Mouse (Mus musculus): ENCODE measurements around the gene Trim12c. TPM values are rescaled to one million over a fixed set of nuclear protein-coding genes. Genes with fewer than 3 reads are reported as not detected.

Trim12c gene
- polyA plus RNA-seq (2012; rRNA removed): 2.3 and 3.8 TPM in 2 replicates

DNA sequence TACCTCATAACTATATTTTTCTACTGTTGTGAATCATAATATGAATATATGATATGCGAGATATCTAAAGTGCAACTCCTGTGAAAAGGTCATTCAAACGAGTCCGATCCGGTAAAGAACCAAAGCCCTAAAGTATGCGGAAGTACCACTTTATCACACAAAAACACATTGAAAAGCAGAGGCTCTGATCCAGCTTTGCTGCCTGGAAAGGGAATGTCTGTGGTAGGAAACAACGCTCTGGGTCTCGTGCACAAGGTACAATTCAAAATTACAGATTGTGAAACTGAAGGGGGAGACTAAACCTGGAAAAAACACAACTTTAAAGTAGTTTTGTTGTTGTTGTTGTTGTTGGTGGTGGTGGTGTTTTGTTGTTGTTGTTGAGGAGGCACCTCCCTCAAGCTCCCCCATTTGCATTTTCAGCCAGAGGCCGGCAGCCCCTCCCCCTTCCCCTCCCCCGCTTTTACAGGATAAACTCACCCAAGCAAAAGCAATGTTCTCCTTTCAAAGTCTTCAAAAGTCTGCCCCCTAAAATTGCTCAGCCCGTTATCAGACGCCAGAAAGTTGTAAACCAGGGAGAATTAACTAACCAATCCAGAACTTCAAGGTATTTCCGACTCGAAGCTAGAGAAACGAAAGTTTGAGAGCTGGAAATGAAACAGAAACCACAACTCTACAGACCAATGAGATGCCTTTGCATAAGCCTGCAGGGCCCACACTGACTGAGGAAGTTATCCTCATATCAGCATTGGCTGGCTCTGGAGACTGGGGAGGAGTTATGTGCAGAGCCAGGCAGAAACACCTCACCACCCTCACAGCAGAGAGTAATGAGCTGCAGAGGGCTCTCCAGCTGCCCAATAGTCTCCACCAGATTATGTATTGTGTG lies at the start of gene Trim12c:
Trim12c (minus strand) TSS at position 646 of the 883 bp plus-strand sequence.

DNA sequence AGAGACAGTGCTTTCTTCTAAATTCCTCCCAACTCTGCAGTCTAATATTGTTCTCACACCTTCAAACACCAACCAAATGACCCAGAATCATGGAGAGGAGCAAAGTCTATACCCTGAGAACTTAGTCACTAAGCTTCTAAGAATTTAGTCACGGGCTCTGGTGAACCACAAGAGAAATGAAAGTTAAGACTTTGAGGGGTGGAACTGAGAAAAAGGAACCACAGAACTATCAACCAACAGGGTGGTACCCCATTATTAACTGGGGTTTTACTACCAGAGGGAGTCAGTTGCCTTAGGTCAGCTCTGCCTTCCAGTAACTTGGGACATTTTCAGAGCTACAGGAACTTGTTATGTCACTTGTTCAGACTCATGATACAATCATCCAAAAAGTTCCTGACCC lies 47.5 kb upstream of the Trim12c start, which contains the start of gene Trim30c:
Trim30c (minus strand) TSS at position 140 of the 400 bp plus-strand sequence.

DNA sequence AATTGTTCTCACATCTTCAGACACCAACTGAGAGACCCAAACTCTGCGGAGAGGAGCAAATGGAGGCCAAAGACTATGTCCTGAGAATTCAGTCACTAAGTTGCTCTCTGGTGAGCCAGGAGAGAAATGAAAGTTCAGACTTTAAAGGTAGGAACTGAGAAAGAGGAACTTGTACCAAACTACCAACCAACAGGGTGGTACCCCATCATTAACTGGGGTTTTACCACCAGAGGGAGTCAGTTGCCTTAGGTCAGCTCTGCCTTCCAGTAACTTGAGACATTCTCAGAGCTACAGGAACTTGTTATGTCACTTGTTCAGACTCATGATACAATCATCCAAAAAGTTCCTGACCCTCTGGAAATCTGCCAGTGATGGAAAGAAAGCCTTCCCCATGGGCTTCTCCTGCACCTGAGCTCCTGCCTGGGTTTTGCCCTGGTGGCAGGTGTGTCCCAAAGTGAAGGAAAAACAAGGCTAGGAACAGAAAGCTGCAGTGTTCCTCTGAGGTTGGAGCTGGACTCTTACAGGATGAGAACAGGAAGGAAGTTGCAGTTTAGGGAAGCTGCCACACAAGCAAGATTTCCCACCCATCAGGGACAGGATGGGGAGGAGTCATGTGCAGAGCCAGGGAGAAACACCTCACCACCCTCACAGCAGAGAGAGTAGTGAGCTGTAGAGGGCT lies 16.7 kb upstream of the Trim12c start, which contains the start of gene Trim30b:
Trim30b (minus strand) TSS at position 149 of the 679 bp plus-strand sequence.

DNA sequence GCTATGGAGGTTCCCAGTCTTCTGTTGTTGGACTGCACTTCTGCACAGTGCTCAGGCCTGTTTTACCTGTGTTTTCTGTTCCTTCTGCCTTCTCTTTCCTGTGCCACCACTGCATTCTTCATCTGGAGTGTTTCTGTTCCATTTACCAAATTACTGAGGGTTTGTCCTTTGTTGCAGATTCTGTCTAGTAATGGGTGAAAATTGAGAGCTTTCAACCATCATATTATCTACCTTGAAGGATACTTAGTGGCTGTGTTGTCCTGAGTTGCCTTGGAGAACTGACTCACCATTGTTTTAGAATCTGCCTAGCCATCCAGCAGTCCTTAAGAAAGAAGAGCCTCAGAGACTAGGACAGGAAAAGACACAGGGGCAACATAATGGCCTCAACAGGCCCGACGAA lies 24.0 kb downstream of the Trim12c start, which contains the start of gene Trim34b:
Trim34b (plus strand) TSS at position 301 of the 400 bp plus-strand sequence.

DNA sequence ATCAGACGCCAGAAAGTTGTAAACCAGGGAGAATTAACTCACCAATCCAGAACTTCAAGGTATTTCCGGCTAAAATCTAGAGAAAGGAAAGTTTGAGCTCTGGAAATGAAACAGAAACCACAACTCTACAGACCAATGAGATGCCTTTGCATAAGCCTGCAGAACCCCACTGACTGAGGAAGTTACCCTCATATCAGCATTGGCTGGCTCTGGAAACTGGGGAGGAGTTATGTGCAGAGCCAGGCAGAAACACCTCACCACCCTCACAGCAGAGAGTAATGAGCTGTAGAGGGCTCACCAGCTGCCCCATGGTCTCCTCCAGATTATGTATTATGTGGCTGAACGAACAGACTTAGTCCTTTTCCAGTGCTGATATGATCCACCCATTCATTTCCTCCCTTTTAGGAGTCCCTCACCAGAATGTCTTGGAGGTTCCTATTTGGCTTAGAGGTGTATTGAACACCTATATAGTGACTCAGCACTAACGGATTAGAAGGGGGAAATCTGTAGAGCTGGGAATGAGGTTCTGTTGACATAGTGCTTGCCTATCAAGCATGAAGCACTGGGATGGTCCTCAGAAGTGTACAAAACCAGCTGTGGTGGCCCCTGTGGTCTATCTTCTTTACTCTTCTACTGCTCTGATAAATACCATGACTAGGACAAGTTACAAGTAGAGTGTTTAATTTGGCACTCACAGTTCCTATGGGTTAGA lies 37.6 kb downstream of the Trim12c start, which contains the start of gene Trim12a:
Trim12a (minus strand) TSS at position 98 of the 712 bp plus-strand sequence.

Other genes with a start within 250 kb of the Trim12c start
- not detected in 2 replicates for gene Olfr646, start 248.5 kb downstream of the Trim12c start, polyA plus RNA-seq (2012; rRNA removed)
- not detected in 2 replicates for gene Ubqln5, start 223.5 kb downstream of the Trim12c start, polyA plus RNA-seq (2012; rRNA removed)
- not detected in 2 replicates for gene Olfr643, start 216.0 kb downstream of the Trim12c start, polyA plus RNA-seq (2012; rRNA removed)
- not detected in 2 replicates for gene Ubqln3, start 210.1 kb downstream of the Trim12c start, polyA plus RNA-seq (2012; rRNA removed)
- gene Ubqlnl, start 202.8 kb downstream of the Trim12c start, polyA plus RNA-seq (2012; rRNA removed): not detected in 2 replicates
- 0.02 TPM in 1 of 2 replicates, not detected in the other for gene Olfm5, start 188.5 kb downstream of the Trim12c start, polyA plus RNA-seq (2012; rRNA removed)
- gene Olfr648, start 170.0 kb downstream of the Trim12c start, polyA plus RNA-seq (2012; rRNA removed): 0.01 and 0.07 TPM in 2 replicates
- gene Olfr649, start 157.4 kb downstream of the Trim12c start, polyA plus RNA-seq (2012; rRNA removed): not detected in 2 replicates
- gene Trim6, start 134.6 kb downstream of the Trim12c start, polyA plus RNA-seq (2012; rRNA removed): 2.1 and 3.0 TPM in 2 replicates
- 1.3 and 2.2 TPM in 2 replicates for gene Trim34a, start 108.9 kb downstream of the Trim12c start, polyA plus RNA-seq (2012; rRNA removed)
- 0.18 and 0.25 TPM in 2 replicates for gene Trim5, start 65.3 kb downstream of the Trim12c start, polyA plus RNA-seq (2012; rRNA removed)
- gene Trim12a, start 37.9 kb downstream of the Trim12c start, polyA plus RNA-seq (2012; rRNA removed): 3.8 and 5.2 TPM in 2 replicates
- 0.06 TPM in 1 of 2 replicates, not detected in the other for gene Trim34b, start 23.9 kb downstream of the Trim12c start, polyA plus RNA-seq (2012; rRNA removed)
- gene Trim30b, start 16.5 kb upstream of the Trim12c start, polyA plus RNA-seq (2012; rRNA removed): 0.01 and 0.04 TPM in 2 replicates
- gene Trim30c, start 47.5 kb upstream of the Trim12c start, polyA plus RNA-seq (2012; rRNA removed): 0.04 and 0.09 TPM in 2 replicates
- gene Trim30a, start 111.8 kb upstream of the Trim12c start, polyA plus RNA-seq (2012; rRNA removed): 0.52 and 0.99 TPM in 2 replicates
- 0.11 and 0.26 TPM in 2 replicates for gene Trim30d, start 154.5 kb upstream of the Trim12c start, polyA plus RNA-seq (2012; rRNA removed)
- not detected in 2 replicates for gene Olfr651, start 196.8 kb upstream of the Trim12c start, polyA plus RNA-seq (2012; rRNA removed)
- gene Olfr652, start 207.5 kb upstream of the Trim12c start, polyA plus RNA-seq (2012; rRNA removed): not detected in 2 replicates
- not detected in 2 replicates for gene Olfr653, start 224.0 kb upstream of the Trim12c start, polyA plus RNA-seq (2012; rRNA removed)
- not detected in 2 replicates for gene Olfr654, start 233.7 kb upstream of the Trim12c start, polyA plus RNA-seq (2012; rRNA removed)
- gene Olfr655, start 248.4 kb upstream of the Trim12c start, polyA plus RNA-seq (2012; rRNA removed): not detected in 2 replicates